Mouse (Mus musculus) R1 (cell line): Measurements from ENCODE around the gene Tmem41a.

Experiments used
- DNase-seq: peaks from one replicate; pipeline ENCODE4 v3.0.0-alpha.2; 2018; ENCODE audit warnings: low read depth, low spot score

Tmem41a gene

DNA sequence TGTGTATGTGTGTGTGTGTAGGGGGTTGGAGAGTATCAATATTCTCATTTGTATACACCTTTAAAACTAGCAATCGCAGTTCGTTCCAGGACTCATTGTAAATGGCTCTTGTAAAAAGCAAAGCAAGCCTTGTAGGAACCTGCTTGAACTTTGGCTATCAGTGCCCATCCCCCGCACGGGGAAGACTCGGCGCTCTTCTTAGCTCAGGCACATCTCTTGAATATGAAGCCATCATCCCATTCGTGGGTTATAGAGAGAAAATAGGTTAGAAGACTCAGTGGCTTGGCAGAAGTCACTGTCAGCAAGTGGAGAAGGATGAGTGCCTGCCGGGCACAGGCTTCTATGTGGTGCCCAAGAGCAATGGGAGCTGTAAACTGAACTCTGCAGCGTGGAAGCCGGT lies 42.7 kb downstream of the Tmem41a start:
- peak; percentile 18 for DNase-seq

GRCm38 (mm10) chr16:21901286-21901685 lies 46.1 kb downstream of the Tmem41a start:
- DNase-seq: no peak

DNA sequence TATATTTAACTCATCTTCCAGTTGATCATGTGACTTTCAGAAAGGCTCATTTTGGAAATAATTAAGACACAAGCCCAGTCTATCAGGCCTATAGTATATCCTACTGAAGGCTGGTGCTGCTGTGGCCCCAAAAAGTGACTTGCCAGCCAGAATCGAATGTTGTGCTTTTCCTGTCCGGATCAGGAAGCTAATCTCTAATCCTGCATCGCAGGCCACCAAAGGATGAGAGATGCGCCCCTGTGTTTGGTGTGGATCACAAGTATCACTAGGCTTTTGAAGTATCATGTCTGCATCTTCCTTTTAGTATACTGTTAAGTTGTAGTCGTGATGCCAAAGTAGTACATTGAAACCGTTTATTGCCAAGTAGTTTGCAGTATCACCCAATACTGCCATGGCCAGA lies 53.5 kb downstream of the Tmem41a start:
- DNase-seq: no peak

GRCm38 (mm10) chr16:21887601-21888000 lies 59.8 kb downstream of the Tmem41a start:
- no peak for DNase-seq
